Mouse (Mus musculus) liver, embryonic 15.5 days (tissue): ENCODE data around the gene Zfp458. TPM values are rescaled to one million over a fixed set of nuclear protein-coding genes. Genes with fewer than 3 reads are reported as not detected.
"Not testable (repeated sequence)": the region's sequence is repeated elsewhere in the genome, so short reads cannot be mapped to it uniquely, and the experiment has no call there.

Experiments
- ATAC-seq: fragments of 200-750 bp; cut with Nextera tagmentation; 2 replicates; pipeline ENCODE4 v1.8.0; 2017; ENCODE audit warnings: moderate number of reproducible peaks, mild to moderate bottlenecking, moderate library complexity; ENCODE audit not compliant: insufficient read depth
- H3K27ac ChIP-seq: fragments of 300-500 bp; sonication (generic); replicated peaks from 2 replicates; pipeline ENCODE4 v1.5.1; 2015; ENCODE audit warnings: mild to moderate bottlenecking, inconsistent platforms
- H3K27me3 ChIP-seq: fragments of 300-500 bp; sonication (generic); 2 replicates; pipeline ENCODE4 v1.6.1; 2015; ENCODE audit warnings: mild to moderate bottlenecking, inconsistent platforms
- H3K36me3 ChIP-seq: fragments of 300-500 bp; sonication (generic); replicated peaks from 2 replicates; pipeline ENCODE4 v1.6.1; 2015; ENCODE audit warnings: moderate library complexity, mild to moderate bottlenecking, inconsistent platforms
- H3K4me1 ChIP-seq: fragments of 300-500 bp; sonication (generic); replicated peaks from 2 replicates; pipeline ENCODE4 v1.6.1; 2015; ENCODE audit warnings: inconsistent platforms
- H3K4me2 ChIP-seq: fragments of 300-500 bp; sonication (generic); 2 replicates; pipeline ENCODE4 v1.6.1; 2015; ENCODE audit warnings: moderate library complexity, mild to moderate bottlenecking, inconsistent platforms
- H3K4me3 ChIP-seq: fragments of 300-500 bp; sonication (generic); replicated peaks from 2 replicates; pipeline ENCODE4 v1.5.1; 2015; ENCODE audit warnings: mild to moderate bottlenecking, inconsistent platforms
- H3K9ac ChIP-seq: fragments of 300-500 bp; sonication (generic); 2 replicates; pipeline ENCODE4 v1.6.1; 2015; ENCODE audit warnings: moderate library complexity, mild to moderate bottlenecking, inconsistent platforms
- H3K9me3 ChIP-seq: fragments of 300-500 bp; sonication (generic); replicated peaks from 2 replicates; pipeline ENCODE4 v1.6.1; 2016; ENCODE audit warnings: inconsistent platforms
- WGBS: fragments of 180-500 bp; shearing (Covaris S2); methylation state at CpG from one replicate; pipeline ENCODE4 v1.1.7; 2015; ENCODE audit warnings: mixed read lengths; ENCODE audit not compliant: insufficient replicate concordance; 5-methylcytosine and 5-hydroxymethylcytosine counted together
- polyA plus RNA-seq: library from polyadenylated mRNA; unstranded; fragments of >200 nt; fragmentation: Nextera tagmentation; extraction: Ambion mirVana; gene quantifications from 2 replicates; pipeline ENCODE4 v1.2.1, GENCODE M21; 2015

The Zfp458 gene
- polyA plus RNA-seq: 0.32 and 0.39 TPM in 2 replicates

GRCm38 (mm10) chr13:67278314-67278713 lies at the start of gene Zfp458:
Gene Zfp458 (minus strand): TSS chr13:67278466.
- Histone ChIP-seq H3K4me3 (no peak within 1 kb of the TSS), H3K27me3 (no peaks in the 10 kb centered on the region), H3K9me3 (no peaks in the 10 kb centered on the region), H3K36me3 (no peaks in the 10 kb centered on the region), H3K9ac (no peak within 1 kb of the TSS), H3K4me1 (no peaks in the 10 kb centered on the region), H3K27ac (no peak within 1 kb of the TSS), H3K4me2 (no peak within 1 kb of the TSS)
- WGBS: 41% methylated on average over 7 of the region's 7 CpGs
- no peak for ATAC-seq

GRCm38 (mm10) chr13:67306718-67307117 lies 28.5 kb upstream of the Zfp458 start:
- Histone ChIP-seq H3K9ac (peak overlapping the region; percentile 71; the same call in 1 of the 2 replicates), H3K4me1 (peaks cover 9% of the 10 kb centered on the region), H3K9me3 (no peaks in the 10 kb centered on the region), H3K4me2 (peak overlapping the region; percentile 87), H3K4me3 (peak overlapping the region; percentile 68), H3K27me3 (no peaks in the 10 kb centered on the region), H3K27ac (no peak overlapping the region), H3K36me3 (no peaks in the 10 kb centered on the region)
- 19% methylated on average over 5 of the region's 5 CpGs for WGBS
- no peak for ATAC-seq

GRCm38 (mm10) chr13:67305822-67306672 lies 27.8 kb upstream of the Zfp458 start, which contains the start of gene Zfp457:
Gene Zfp457 (minus strand): TSS chr13:67306485.
- H3K36me3 ChIP-seq: no peaks in the 10 kb centered on the region
- H3K4me1 ChIP-seq: peaks cover 9% of the 10 kb centered on the region
- ATAC-seq: peak; percentile 95
- H3K9ac ChIP-seq: peak within 1 kb of the TSS; percentile 71
- peak within 1 kb of the TSS; percentile 42; the same call in 1 of the 2 replicates for H3K27ac ChIP-seq
- H3K9me3 ChIP-seq: no peaks in the 10 kb centered on the region
- H3K4me3 ChIP-seq: peak within 1 kb of the TSS; percentile 68
- H3K27me3 ChIP-seq: no peaks in the 10 kb centered on the region
- H3K4me2 ChIP-seq: peak within 1 kb of the TSS; percentile 87
- 9% methylated on average over 16 of the region's 16 CpGs for WGBS

DNA sequence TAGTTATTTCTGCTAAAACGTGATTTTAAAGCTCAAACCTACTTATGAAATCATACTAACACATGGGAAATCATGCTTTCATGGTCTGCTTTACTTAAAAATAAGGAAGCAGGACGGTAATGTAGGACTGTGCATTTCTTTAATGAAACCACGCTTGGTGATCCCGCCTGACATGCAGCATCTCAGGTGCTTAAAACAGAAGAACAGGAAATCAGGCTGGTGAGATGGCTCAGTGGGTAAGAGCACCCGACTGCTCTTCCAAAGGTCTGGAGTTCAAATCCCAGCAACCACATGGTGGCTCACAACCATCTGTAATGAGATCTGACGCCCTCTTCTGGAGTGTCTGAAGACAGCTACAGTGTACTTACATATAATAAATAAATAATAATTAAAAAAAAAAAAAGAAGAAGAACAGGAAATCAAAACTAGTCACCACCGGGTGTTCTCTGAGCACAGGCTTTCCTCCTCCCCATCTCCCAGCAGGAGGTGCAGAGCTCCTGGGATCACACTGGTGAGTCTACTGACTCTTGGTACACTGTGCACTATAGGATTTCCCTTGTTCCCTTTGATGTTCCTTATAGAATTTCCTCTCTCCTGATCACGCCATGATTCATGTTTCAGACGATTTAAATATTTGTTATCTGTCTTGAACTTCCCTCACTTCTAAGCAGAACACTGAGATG lies 8.7 kb downstream of the Zfp458 start:
- WGBS: 31% methylated on average over 8 of the region's 9 CpGs
- Histone ChIP-seq H3K4me2 (peak overlapping the region; percentile 76), H3K9ac (peak overlapping the region; percentile 70; the same call in 1 of the 2 replicates), H3K4me1 (peaks cover 13% of the 10 kb centered on the region; the same call in 1 of the 2 replicates), H3K4me3 (peak overlapping the region; percentile 76)
- H3K36me3 ChIP-seq, H3K27me3 ChIP-seq, H3K9me3 ChIP-seq, H3K27ac ChIP-seq: not testable (repeated sequence)
- ATAC-seq: peak; percentile 33

GRCm38 (mm10) chr13:67268568-67269369 lies 9.5 kb downstream of the Zfp458 start:
- no peak overlapping the region for H3K27ac ChIP-seq
- H3K9me3 ChIP-seq: no peaks in the 10 kb centered on the region
- peak; percentile 95 for ATAC-seq

GRCm38 (mm10) chr13:67214015-67214607 lies 64.2 kb downstream of the Zfp458 start:
- Histone ChIP-seq H3K4me3 (no peak overlapping the region), H3K4me2 (no peak overlapping the region), H3K27me3 (no peaks in the 10 kb centered on the region), H3K27ac (no peak overlapping the region), H3K9me3 (no peaks in the 10 kb centered on the region), H3K4me1 (no peaks in the 10 kb centered on the region), H3K36me3 (no peaks in the 10 kb centered on the region), H3K9ac (no peak overlapping the region)
- WGBS: 38% methylated on average over 4 of the region's 4 CpGs
- ATAC-seq: no peak

More at GRCm38 (mm10) chr13:67268568-67269369, 9.5 kb downstream of the Zfp458 start:
- WGBS: 4% methylated on average over 18 of the region's 18 CpGs
- peak overlapping the region; percentile 76 for H3K4me3 ChIP-seq
- H3K4me2 ChIP-seq: peak overlapping the region; percentile 76
- H3K36me3 ChIP-seq: 0 out of 2 replicates have a peak, but pooled peaks cover 5% of the 10 kb centered on the region
- H3K4me1 ChIP-seq: peaks cover 13% of the 10 kb centered on the region; the same call in 1 of the 2 replicates
- peak overlapping the region; percentile 70 for H3K9ac ChIP-seq
- no peaks in the 10 kb centered on the region for H3K27me3 ChIP-seq

Other genes with a start within 250 kb of the Zfp458 start
- 0.81 and 0.90 TPM in 2 replicates for gene Zfp712, start 217.3 kb downstream of the Zfp458 start, polyA plus RNA-seq
- 0.52 and 0.88 TPM in 2 replicates for gene Zfp708, start 180.5 kb downstream of the Zfp458 start, polyA plus RNA-seq
- 1.2 and 1.6 TPM in 2 replicates for gene Gm28557, start 169.9 kb downstream of the Zfp458 start, polyA plus RNA-seq
- gene Rslcan18, start 162.2 kb downstream of the Zfp458 start, polyA plus RNA-seq: 0.14 and 0.20 TPM in 2 replicates
- 0.40 and 0.44 TPM in 2 replicates for gene Zfp759, start 156.8 kb downstream of the Zfp458 start, polyA plus RNA-seq
- 1.0 and 1.2 TPM in 2 replicates for gene Rsl1, start 105.3 kb downstream of the Zfp458 start, polyA plus RNA-seq
- gene Zfp455, start 84.0 kb downstream of the Zfp458 start, polyA plus RNA-seq: 0.23 and 0.32 TPM in 2 replicates
- gene Zfp457, start 28.0 kb upstream of the Zfp458 start, polyA plus RNA-seq: 0.23 and 0.24 TPM in 2 replicates
- gene Zfp595, start 54.1 kb upstream of the Zfp458 start, polyA plus RNA-seq: 0.67 and 0.90 TPM in 2 replicates
- 0.22 and 0.24 TPM in 2 replicates for gene Gm28044, start 82.1 kb upstream of the Zfp458 start, polyA plus RNA-seq
- gene Zfp953, start 82.1 kb upstream of the Zfp458 start, polyA plus RNA-seq: 0.50 and 0.58 TPM in 2 replicates
- gene Gm28041, start 97.3 kb upstream of the Zfp458 start, polyA plus RNA-seq: 0.17 TPM in 1 of 2 replicates, not detected in the other
- 0.51 TPM in 2 replicates for gene Zfp456, start 97.3 kb upstream of the Zfp458 start, polyA plus RNA-seq
- gene Zfp429, start 121.4 kb upstream of the Zfp458 start, polyA plus RNA-seq: 1.8 and 2.0 TPM in 2 replicates
- gene Zfp459, start 143.0 kb upstream of the Zfp458 start, polyA plus RNA-seq: 0.10 and 0.22 TPM in 2 replicates
- 6.0 and 7.0 TPM in 2 replicates for gene Zfp874a, start 173.2 kb upstream of the Zfp458 start, polyA plus RNA-seq
- 2.5 and 3.4 TPM in 2 replicates for gene Zfp874b, start 205.8 kb upstream of the Zfp458 start, polyA plus RNA-seq
- gene Zfp58, start 222.1 kb upstream of the Zfp458 start, polyA plus RNA-seq: 2.1 and 2.4 TPM in 2 replicates
- not detected in 2 replicates for gene Gm26965, start 247.7 kb upstream of the Zfp458 start, polyA plus RNA-seq
- gene Zfp87, start 247.7 kb upstream of the Zfp458 start, polyA plus RNA-seq: 7.5 and 8.0 TPM in 2 replicates